Mouse (Mus musculus): ENCODE results near the gene Bex4. TPM values are rescaled to one million over a fixed set of nuclear protein-coding genes. Genes with fewer than 3 reads are reported as not detected.

Gene Bex4
- polyA plus RNA-seq (2012; rRNA removed; ENCODE audit: low replicate concordance), result 0.27 TPM in 1 of 2 replicates, not detected in the other

DNA sequence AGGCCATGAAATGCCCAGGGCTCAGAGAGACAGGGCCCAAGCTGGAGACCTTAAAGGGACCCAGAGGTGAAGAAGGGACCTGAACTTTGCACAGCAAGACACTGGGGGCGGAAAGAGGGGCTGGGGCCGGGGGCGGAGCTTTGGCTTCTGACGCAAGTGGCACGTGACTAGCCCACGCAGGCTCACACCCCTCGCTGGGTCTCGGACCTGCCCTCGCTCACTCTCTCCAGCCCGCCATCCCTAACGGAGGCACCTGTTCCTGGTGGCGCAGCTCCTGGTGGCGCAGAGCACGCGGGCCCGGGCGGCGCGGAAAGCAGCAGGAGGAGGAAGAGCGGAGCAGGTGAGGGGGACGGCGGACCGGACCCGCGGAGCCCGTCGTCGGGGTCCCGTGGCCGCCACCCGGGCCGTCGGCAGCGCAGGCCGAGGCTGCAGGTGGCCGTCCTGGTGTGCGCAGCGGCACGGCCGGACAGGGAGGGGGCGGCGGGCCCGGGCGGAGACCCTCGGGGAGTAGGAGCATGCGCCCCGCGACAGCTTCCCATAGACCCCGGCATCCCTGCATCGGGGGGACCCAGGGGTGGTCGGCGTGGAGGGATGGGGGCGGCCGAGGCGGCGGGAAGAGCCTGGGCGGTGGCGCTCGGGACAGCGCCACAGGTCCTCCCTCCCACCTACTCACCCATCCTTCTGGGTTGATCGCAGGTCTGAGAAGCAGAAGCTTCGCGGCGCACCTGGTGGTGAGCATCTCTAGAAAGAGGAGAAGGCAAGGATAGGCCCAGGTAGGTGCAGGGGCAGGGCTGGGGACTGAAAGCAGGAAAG, at the start of gene Bex4:
TSS of gene Bex4 (plus strand) at position 170 of the 813 bp plus-strand sequence.

GRCm38 (mm10) chrX:136172118-136172551, 33.3 kb downstream of the Bex4 start, which contains the start of gene Tceal8:
Gene Tceal8 (minus strand): TSS chrX:136172342.

Other genes with a start within 250 kb of the Bex4 start
- 33.6 and 54.3 TPM in 2 replicates for gene Arxes2, start 145.2 kb upstream of the Bex4 start, polyA plus RNA-seq (2012; rRNA removed; ENCODE audit: low replicate concordance)
- 7.6 and 15.3 TPM in 2 replicates for gene Arxes1, start 105.6 kb upstream of the Bex4 start, polyA plus RNA-seq (2012; rRNA removed; ENCODE audit: low replicate concordance)
- 1.2 TPM in 1 of 2 replicates, not detected in the other for gene Bex2, start 70.8 kb upstream of the Bex4 start, polyA plus RNA-seq (2012; rRNA removed; ENCODE audit: low replicate concordance)
- gene Nxf3, start 53.7 kb upstream of the Bex4 start, polyA plus RNA-seq (2012; rRNA removed; ENCODE audit: low replicate concordance), result 0.08 TPM in 1 of 2 replicates, not detected in the other
- 13.3 and 14.7 TPM in 2 replicates for gene Tceal8, start 33.3 kb downstream of the Bex4 start, polyA plus RNA-seq (2012; rRNA removed; ENCODE audit: low replicate concordance)
- 0.47 and 0.80 TPM in 2 replicates for gene Tceal5, start 64.9 kb downstream of the Bex4 start, polyA plus RNA-seq (2012; rRNA removed; ENCODE audit: low replicate concordance)
- not detected in 2 replicates for gene Tceal7, start 75.8 kb downstream of the Bex4 start, polyA plus RNA-seq (2012; rRNA removed; ENCODE audit: low replicate concordance)
- gene Bex1, start 76.5 kb downstream of the Bex4 start, polyA plus RNA-seq (2012; rRNA removed; ENCODE audit: low replicate concordance), result 0.50 and 2.5 TPM in 2 replicates
- 10.6 and 29.7 TPM in 2 replicates for gene Tceal9, start 106.1 kb downstream of the Bex4 start, polyA plus RNA-seq (2012; rRNA removed; ENCODE audit: low replicate concordance)
- 9.0 and 71.6 TPM in 2 replicates for gene Bex3, start 131.3 kb downstream of the Bex4 start, polyA plus RNA-seq (2012; rRNA removed; ENCODE audit: low replicate concordance)

Data from subcutaneous adipose tissue, adult 2 months (tissue).